ENCODE assay signal across 8 mouse cellular contexts in the genomic region with DNA sequence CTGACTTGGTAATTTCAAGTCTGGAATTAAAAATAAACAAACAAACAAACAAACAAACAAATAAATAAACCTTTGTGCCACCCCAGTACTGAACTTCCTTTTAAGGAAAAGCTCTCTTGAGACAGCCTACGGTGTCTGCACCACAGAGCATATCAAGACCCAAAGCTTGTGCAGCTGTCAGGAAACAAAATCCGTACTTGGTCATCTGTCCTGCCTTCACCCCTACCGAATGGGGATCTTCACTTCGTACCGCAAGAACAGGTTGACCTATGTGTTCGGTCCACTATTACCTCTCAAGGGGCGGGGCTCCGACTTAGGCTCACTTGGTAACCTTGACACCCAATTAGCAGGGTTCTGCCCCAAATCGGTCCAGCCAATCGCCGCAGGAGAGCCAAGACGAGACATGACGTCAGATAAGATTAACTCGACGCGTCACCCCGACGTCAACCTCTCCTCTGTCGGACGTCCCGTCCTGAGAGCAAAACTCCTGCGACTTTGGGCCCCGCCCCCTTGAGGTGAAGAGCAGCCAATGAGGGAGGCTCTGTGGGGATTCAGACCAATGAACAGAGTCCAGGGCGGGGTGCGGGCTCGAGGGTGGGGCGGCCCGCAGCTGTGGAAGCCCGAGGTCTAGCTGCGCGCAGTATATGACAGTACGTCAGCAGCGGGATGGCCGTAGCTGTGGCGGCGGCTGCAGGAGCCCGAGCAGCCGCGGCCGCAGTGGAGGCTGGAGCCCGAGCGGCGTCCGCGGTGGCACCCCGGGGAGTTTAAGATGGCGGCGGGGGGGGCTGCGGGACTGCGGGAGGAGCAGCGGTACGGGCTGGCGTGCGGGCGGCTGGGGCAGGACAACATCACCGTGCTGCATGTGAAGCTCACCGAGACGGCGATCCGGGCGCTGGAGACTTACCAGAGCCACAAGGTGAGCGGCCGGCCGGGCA. TPM values are rescaled to one million over a fixed set of nuclear protein-coding genes. Genes with fewer than 3 reads are reported as not detected.
DNase-seq lines count a peak whose midpoint lies in the region; ATAC-seq and TF ChIP-seq lines count a peak whose summit lies in the region.

No protein-coding gene starts in this region.

- DNase-seq in brain, embryonic 18.5 days (ENCODE audit: low read depth, low spot score) = peak; percentile 60
- DNase-seq in kidney, postnatal 0 days (ENCODE audit: low spot score) = peak; percentile 98
- DNase-seq in liver, embryonic 11.5 days (ENCODE audit: low spot score) = peak; percentile 93
- DNase-seq in natural killer cell, adult 2 months (ENCODE audit: low spot score in 2 of 2) = peak; percentile 98 to 99

- H3K79me2 ChIP-seq in C2C12 (ENCODE audit: control insufficient read depth, insufficient read depth) = peaks cover 39% of the 10 kb centered on the region

- no peaks in the 10 kb centered on the region for H3K27me3 ChIP-seq in C2C12 (ENCODE audit: control insufficient read depth, insufficient read depth, insufficient read length)
- no peaks in the 10 kb centered on the region for H3K27me3 ChIP-seq in heart, embryonic 12.5 days (replicated peaks)
- no peaks in the 10 kb centered on the region for H3K27me3 ChIP-seq in kidney, postnatal 0 days (ENCODE audit: insufficient read depth, low read length)
- H3K27me3 ChIP-seq in liver, embryonic 11.5 days (replicated peaks; ENCODE audit: control insufficient read depth, insufficient read depth, low read length) = no peaks in the 10 kb centered on the region
- no peaks in the 10 kb centered on the region for H3K27me3 ChIP-seq in stomach, embryonic 15.5 days (replicated peaks)

- H3K36me3 ChIP-seq in C2C12 (ENCODE audit: control insufficient read depth, insufficient read depth) = no peaks in the 10 kb centered on the region
- no peaks in the 10 kb centered on the region for H3K36me3 ChIP-seq in heart, embryonic 12.5 days
- H3K36me3 ChIP-seq in kidney, postnatal 0 days (ENCODE audit: insufficient read depth, low read length) = no peaks in the 10 kb centered on the region
- no peaks in the 10 kb centered on the region for H3K36me3 ChIP-seq in liver, embryonic 11.5 days (ENCODE audit: control insufficient read depth, insufficient read depth, low read length)
- no peaks in the 10 kb centered on the region for H3K36me3 ChIP-seq in stomach, embryonic 15.5 days

- peak; percentile 90 for ATAC-seq in erythroid progenitor cell, adult 5-6 weeks (replicated peaks; ENCODE audit: low FRiP score, poor library complexity, severe bottlenecking)
- peak; percentile 100 for ATAC-seq in heart, embryonic 12.5 days (ENCODE audit: insufficient number of reproducible peaks, low FRiP score)
- ATAC-seq in kidney, postnatal 0 days (replicated peaks; ENCODE audit: low FRiP score, low read depth) = peak; percentile 100
- ATAC-seq in liver, embryonic 11.5 days (replicated peaks; ENCODE audit: low FRiP score) = peak; percentile 99
- ATAC-seq in stomach, embryonic 15.5 days (ENCODE audit: insufficient read depth, low FRiP score, low read depth) = peak; percentile 100

- H3K9ac ChIP-seq in heart, embryonic 12.5 days = peak overlapping the region; percentile 75
- H3K9ac ChIP-seq in kidney, postnatal 0 days (ENCODE audit: low read depth, low read length) = peak overlapping the region; percentile 68
- H3K9ac ChIP-seq in liver, embryonic 11.5 days (ENCODE audit: low read depth, low read length) = peak overlapping the region; percentile 80
- H3K9ac ChIP-seq in stomach, embryonic 15.5 days = peak overlapping the region; percentile 84

- H3ac ChIP-seq in C2C12 (ENCODE audit: control insufficient read depth, insufficient read length, low read depth) = peak overlapping the region; percentile 79

- no peak for TF ChIP-seq CTCF in C2C12 (IDR thresholded peaks at IDR 0.05; ENCODE audit: control insufficient read depth, insufficient read depth, insufficient read length)
- TF ChIP-seq CTCF in kidney, postnatal 0 days (IDR thresholded peaks at IDR 0.05; ENCODE audit: low read depth) = peak; percentile 19; the same call in 1 of the 2 replicates

- H3K79me3 ChIP-seq in C2C12 (ENCODE audit: low read depth) = peaks cover 11% of the 10 kb centered on the region

- WGBS in heart, embryonic 12.5 days = 4% methylated on average over 64 of the region's 64 CpGs
- WGBS in kidney, postnatal 0 days = 6% methylated on average over 63 of the region's 64 CpGs
- WGBS in liver, embryonic 11.5 days = 5% methylated on average over 59 of the region's 64 CpGs
- WGBS in stomach, embryonic 15.5 days = 7% methylated on average over 46 of the region's 64 CpGs

- H3K27ac ChIP-seq in heart, embryonic 12.5 days (ENCODE audit: poor library complexity, severe bottlenecking) = peak overlapping the region; percentile 65
- H3K27ac ChIP-seq in kidney, postnatal 0 days = peak overlapping the region; percentile 81
- peak overlapping the region; percentile 86 for H3K27ac ChIP-seq in liver, embryonic 11.5 days (ENCODE audit: low read depth, low read length)
- H3K27ac ChIP-seq in stomach, embryonic 15.5 days = peak overlapping the region; percentile 72

- peaks cover 10% of the 10 kb centered on the region for H3K4me1 ChIP-seq in heart, embryonic 12.5 days (replicated peaks)
- H3K4me1 ChIP-seq in kidney, postnatal 0 days (replicated peaks; ENCODE audit: insufficient read depth, low read length) = no peaks in the 10 kb centered on the region
- peaks cover 19% of the 10 kb centered on the region for H3K4me1 ChIP-seq in liver, embryonic 11.5 days (replicated peaks; ENCODE audit: control insufficient read depth, insufficient read depth, low read length)
- no peaks in the 10 kb centered on the region for H3K4me1 ChIP-seq in stomach, embryonic 15.5 days

- H3K9me3 ChIP-seq in heart, embryonic 12.5 days (replicated peaks) = no peaks in the 10 kb centered on the region
- no peaks in the 10 kb centered on the region for H3K9me3 ChIP-seq in kidney, postnatal 0 days (replicated peaks; ENCODE audit: low read length)
- no peaks in the 10 kb centered on the region for H3K9me3 ChIP-seq in liver, embryonic 11.5 days (ENCODE audit: control insufficient read depth, low read length)
- H3K9me3 ChIP-seq in stomach, embryonic 15.5 days = no peaks in the 10 kb centered on the region

- peak overlapping the region; percentile 57 for H3K4me3 ChIP-seq in C2C12 (ENCODE audit: insufficient read depth, poor library complexity, severe bottlenecking)
- peak overlapping the region; percentile 81 for H3K4me3 ChIP-seq in heart, embryonic 12.5 days
- peak overlapping the region; percentile 65 for H3K4me3 ChIP-seq in kidney, postnatal 0 days (replicated peaks; ENCODE audit: low read depth, low read length)
- H3K4me3 ChIP-seq in liver, embryonic 11.5 days (ENCODE audit: low read depth, low read length) = peak overlapping the region; percentile 74
- H3K4me3 ChIP-seq in stomach, embryonic 15.5 days (replicated peaks) = peak overlapping the region; percentile 77

- peak overlapping the region; percentile 91 for H3K4me2 ChIP-seq in heart, embryonic 12.5 days
- peak overlapping the region; percentile 83 for H3K4me2 ChIP-seq in kidney, postnatal 0 days (ENCODE audit: low read length)
- H3K4me2 ChIP-seq in liver, embryonic 11.5 days = peak overlapping the region; percentile 73
- H3K4me2 ChIP-seq in stomach, embryonic 15.5 days = peak overlapping the region; percentile 76

TF ChIP-seq in C2C12, 6 proteins besides CTCF, POLR2A, EP300 and RAD21:
- no peak for TF ChIP-seq USF1 (IDR thresholded peaks at IDR 0.05; ENCODE audit: low read depth)

RNA-seq across cellular contexts. Expression of gene Ell2, which starts 0.6 kb away (rescaled TPM):
- 4.2 TPM for polyA plus RNA-seq in C2C12 (2012; fragmentation: generic; extraction: Trizol)
- total RNA-seq in erythroid progenitor cell, adult 5-6 weeks (2015; ENCODE audit: low replicate concordance) = 78.4 and 114 TPM in 2 replicates
- 46.5 and 46.8 TPM in 2 replicates for total RNA-seq in erythroid progenitor cell, adult 5-6 weeks (2017; ENCODE audit: low replicate concordance)
- polyA plus RNA-seq in heart, embryonic 12.5 days (2016; fragmentation: Nextera tagmentation; extraction: Ambion mirVana) = 8.5 and 10.4 TPM in 2 replicates
- 5.3 and 5.8 TPM in 2 replicates for polyA plus RNA-seq in kidney, postnatal 0 days (2015; fragmentation: Nextera tagmentation; extraction: Ambion mirVana)
- 40.4 and 44.8 TPM in 2 replicates for polyA plus RNA-seq in liver, embryonic 11.5 days (2014; fragmentation: Nextera tagmentation; extraction: Ambion mirVana)
- polyA plus RNA-seq in stomach, embryonic 15.5 days (2015; fragmentation: Nextera tagmentation; extraction: Ambion mirVana) = 12.2 and 14.9 TPM in 2 replicates

Comparison
In these comparisons a context has a peak if more than half of its experiments do, and no peak if none do; other contexts are left out.
1. Peak in every context shown above with its lines: DNase-seq, ATAC-seq, H3K4me3 ChIP-seq and H3K27ac ChIP-seq.